Mouse (Mus musculus) hindbrain, embryonic 11.5 days (tissue): ENCODE measurements around the gene Ints1. TPM values are rescaled to one million over a fixed set of nuclear protein-coding genes. Genes with fewer than 3 reads are reported as not detected.

Experiments
- ATAC-seq: fragments of 200-750 bp; cut with Nextera tagmentation; 2 replicates; pipeline ENCODE4 v1.8.0; 2017; ENCODE audit warnings: mild to moderate bottlenecking, moderate TSS enrichment, moderate library complexity; ENCODE audit not compliant: low FRiP score
- DNase-seq: peaks from one replicate; pipeline ENCODE4 v3.0.0-alpha.2; 2015; ENCODE audit warnings: low spot score
- H3K27ac ChIP-seq: fragments of 300-500 bp; sonication (generic); 2 replicates; pipeline ENCODE4 v1.5.1; 2014; ENCODE audit warnings: mild to moderate bottlenecking, low read depth, low read length
- H3K27me3 ChIP-seq: fragments of 300-500 bp; sonication (generic); 2 replicates; pipeline ENCODE4 v1.6.1; 2014; ENCODE audit warnings: mild to moderate bottlenecking, low read length, moderate library complexity, mixed read lengths; ENCODE audit not compliant: control insufficient read depth, insufficient read depth
- H3K36me3 ChIP-seq: fragments of 300-500 bp; sonication (generic); 2 replicates; pipeline ENCODE4 v1.6.1; 2014; ENCODE audit warnings: mild to moderate bottlenecking, low read length, moderate library complexity, mixed read lengths; ENCODE audit not compliant: control insufficient read depth, insufficient read depth
- H3K4me1 ChIP-seq: fragments of 300-500 bp; sonication (generic); replicated peaks from 2 replicates; pipeline ENCODE4 v1.6.1; 2014; ENCODE audit warnings: low read length, mixed read lengths; ENCODE audit not compliant: control insufficient read depth, insufficient read depth
- H3K4me2 ChIP-seq: fragments of 300-500 bp; sonication (generic); replicated peaks from 2 replicates; pipeline ENCODE4 v1.6.1; 2014; ENCODE audit warnings: mild to moderate bottlenecking, low read depth, low read length
- H3K4me3 ChIP-seq: fragments of 300-500 bp; sonication (generic); 2 replicates; pipeline ENCODE4 v1.5.1; 2014; ENCODE audit warnings: low read depth, low read length
- H3K9ac ChIP-seq: fragments of 300-500 bp; sonication (generic); 2 replicates; pipeline ENCODE4 v1.6.1; 2014; ENCODE audit warnings: low read depth, low read length
- H3K9me3 ChIP-seq: fragments of 300-500 bp; sonication (generic); 2 replicates; pipeline ENCODE4 v1.6.1; 2016; ENCODE audit warnings: low read length; ENCODE audit not compliant: control insufficient read depth
- WGBS: fragments of 180-500 bp; shearing (Covaris S2); extraction: QIAGEN DNeasy Blood & Tissue Kit; methylation state at CpG from one replicate; pipeline ENCODE4 v1.1.7; 2014; 5-methylcytosine and 5-hydroxymethylcytosine counted together
- polyA plus RNA-seq: library from polyadenylated mRNA; unstranded; fragments of >200 nt; fragmentation: Nextera tagmentation; extraction: Ambion mirVana; gene quantifications from 2 replicates; pipeline ENCODE4 v1.2.1, GENCODE M21; 2014

Ints1 gene
- polyA plus RNA-seq, 1 experiment from 2014 or later, result 26.3 TPM

GRCm38 (mm10) chr5:139797473-139798167 is 22.1 kb upstream of the Ints1 start:
- Histone ChIP-seq H3K4me1 (peaks cover 15% of the 10 kb centered on the region), H3K9me3 (no peaks in the 10 kb centered on the region), H3K36me3 (0 out of 2 replicates have a peak, but pooled peaks cover 3% of the 10 kb centered on the region), H3K27me3 (no peaks in the 10 kb centered on the region), H3K4me3 (0 out of 2 replicates have a peak overlapping the region, but pooled peaks have one; percentile 12), H3K9ac (peak overlapping the region; percentile 37; the same call in 1 of the 2 replicates), H3K27ac (peak overlapping the region; percentile 85), H3K4me2 (peak overlapping the region; percentile 37)
- DNase-seq (peak; percentile 97), ATAC-seq (peak; percentile 92)
- WGBS, result 18% methylated on average over 11 of the region's 11 CpGs

- 15% methylated on average over 13 of the region's 13 CpGs for WGBS
- Histone ChIP-seq H3K4me3 (no peak overlapping the region), H3K9ac (peak overlapping the region; percentile 12; the same call in 1 of the 2 replicates), H3K9me3 (no peaks in the 10 kb centered on the region), H3K27ac (peak overlapping the region; percentile 60), H3K4me1 (peaks cover 18% of the 10 kb centered on the region), H3K27me3 (peaks cover 3% of the 10 kb centered on the region; the same call in 1 of the 2 replicates), H3K36me3 (0 out of 2 replicates have a peak, but pooled peaks cover 3% of the 10 kb centered on the region), H3K4me2 (peak overlapping the region; percentile 20; the same call in 1 of the 2 replicates)
- DNase-seq, result peak; percentile 40
- peak; percentile 20; the same call in 1 of the 2 replicates for ATAC-seq
Measured at GRCm38 (mm10) chr5:139796900-139797299, 21.4 kb upstream of the Ints1 start.

DNA sequence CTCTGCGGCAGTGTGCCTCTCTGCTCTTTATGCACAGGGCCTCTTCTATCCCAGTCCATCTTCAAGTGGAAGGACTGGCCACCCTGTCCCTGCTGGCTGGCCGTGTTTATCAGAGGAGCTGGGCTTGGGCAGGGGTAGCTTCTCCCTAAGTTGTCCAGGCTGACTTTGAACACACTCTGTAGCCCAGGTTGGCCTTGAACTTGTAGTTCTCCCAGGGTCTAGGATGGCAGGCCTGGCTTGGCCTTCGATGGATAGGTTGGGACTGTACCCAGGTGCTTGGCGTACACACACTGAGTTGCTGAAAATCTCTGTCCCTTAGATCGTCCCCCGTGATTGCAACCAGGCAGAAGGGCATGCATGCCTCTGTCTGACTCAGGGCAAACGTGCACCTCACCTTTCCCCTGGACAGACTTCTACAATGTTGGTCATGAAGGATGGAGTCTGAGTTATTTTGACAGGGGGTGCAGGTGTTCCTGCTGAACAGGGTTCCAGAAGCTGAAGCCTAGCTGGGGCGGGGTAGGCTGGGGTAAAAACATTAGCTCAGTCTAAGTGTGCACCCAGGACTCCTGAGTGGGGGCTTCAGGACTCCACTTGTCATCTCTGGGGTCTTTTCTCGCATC is 20.6 kb upstream of the Ints1 start:
- H3K9me3 ChIP-seq, result no peaks in the 10 kb centered on the region
- H3K27me3 ChIP-seq, result peaks cover 3% of the 10 kb centered on the region; the same call in 1 of the 2 replicates
- peaks cover 18% of the 10 kb centered on the region for H3K4me1 ChIP-seq
- 82% methylated on average over 9 of the region's 9 CpGs for WGBS
- H3K9ac ChIP-seq, result no peak overlapping the region
- no peak overlapping the region for H3K27ac ChIP-seq
- H3K36me3 ChIP-seq, result 0 out of 2 replicates have a peak, but pooled peaks cover 3% of the 10 kb centered on the region
- ATAC-seq, result no peak
- DNase-seq, result no peak
- H3K4me2 ChIP-seq, result no peak overlapping the region
- no peak overlapping the region for H3K4me3 ChIP-seq

GRCm38 (mm10) chr5:139794938-139795337 is 19.5 kb upstream of the Ints1 start:
- Histone ChIP-seq H3K9me3 (no peaks in the 10 kb centered on the region), H3K4me2 (no peak overlapping the region), H3K27ac (no peak overlapping the region), H3K4me1 (peaks cover 18% of the 10 kb centered on the region), H3K4me3 (no peak overlapping the region), H3K27me3 (peaks cover 3% of the 10 kb centered on the region; the same call in 1 of the 2 replicates), H3K36me3 (no peaks in the 10 kb centered on the region), H3K9ac (no peak overlapping the region)
- DNase-seq (no peak), ATAC-seq (no peak)
- 67% methylated on average over 10 of the region's 10 CpGs for WGBS

DNA sequence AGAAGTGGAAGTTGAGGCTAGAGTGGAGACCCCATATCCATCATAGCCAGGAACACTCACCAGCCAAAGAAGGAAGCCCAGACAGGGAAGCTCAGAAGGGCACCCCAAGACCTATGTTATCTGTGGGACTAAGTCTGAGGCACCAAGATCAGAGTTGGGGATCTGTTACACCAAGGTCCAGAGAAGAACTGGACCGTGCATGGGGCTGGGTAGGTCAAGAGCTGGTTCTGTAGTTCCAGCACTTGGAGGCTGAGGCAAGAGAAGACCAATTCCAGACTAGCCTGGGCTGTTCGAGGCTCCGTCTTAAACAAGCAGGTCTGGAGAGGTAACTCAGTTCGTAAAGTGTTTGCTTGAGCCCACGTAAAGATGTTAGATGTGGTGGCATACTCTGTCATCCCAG is 18.7 kb upstream of the Ints1 start:
- Histone ChIP-seq H3K27me3 (peaks cover 3% of the 10 kb centered on the region; the same call in 1 of the 2 replicates), H3K9me3 (no peaks in the 10 kb centered on the region), H3K4me3 (no peak overlapping the region), H3K4me2 (no peak overlapping the region), H3K36me3 (no peaks in the 10 kb centered on the region), H3K9ac (no peak overlapping the region), H3K27ac (no peak overlapping the region), H3K4me1 (peaks cover 18% of the 10 kb centered on the region)
- ATAC-seq (no peak), DNase-seq (no peak)
- WGBS, result 91% methylated on average over 5 of the region's 5 CpGs

DNA sequence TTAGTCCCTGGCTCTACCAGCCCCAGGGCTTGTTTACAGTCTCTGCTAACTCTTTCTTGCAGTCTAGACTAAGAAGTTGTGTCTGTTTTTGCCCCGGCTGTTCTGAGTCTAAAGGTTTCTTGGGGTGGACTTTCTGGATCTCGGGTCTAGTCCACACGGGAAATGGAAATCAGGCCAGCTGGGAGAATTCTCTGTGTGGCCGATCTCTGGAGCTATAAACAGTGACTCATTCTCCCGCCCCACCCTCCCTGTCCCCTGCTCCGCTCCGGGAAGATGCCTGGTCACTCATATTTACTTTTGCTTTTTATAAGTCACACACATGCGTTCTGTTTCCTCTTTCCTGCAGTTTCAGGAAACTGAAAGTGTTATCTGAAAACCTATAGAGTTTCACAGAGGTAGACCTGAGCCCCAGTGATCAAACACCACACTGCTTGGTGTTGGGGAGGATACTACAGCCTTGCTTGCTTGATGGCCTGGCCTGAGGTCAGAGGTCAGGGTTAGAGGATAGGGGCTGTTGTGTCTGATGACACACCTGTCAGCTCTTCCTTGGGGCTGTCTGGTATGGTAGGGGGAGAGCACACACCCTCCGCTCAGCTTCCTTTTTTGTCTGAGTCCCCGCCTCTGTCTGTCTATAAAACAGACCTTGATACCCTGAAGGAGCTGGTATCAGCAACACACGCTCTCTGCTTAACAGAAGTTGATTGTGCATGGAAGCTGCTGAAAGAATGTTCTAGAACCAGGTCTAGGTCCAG is 18.0 kb upstream of the Ints1 start:
- 73% methylated on average over 11 of the region's 11 CpGs for WGBS
- Histone ChIP-seq H3K9ac (no peak overlapping the region), H3K27ac (no peak overlapping the region), H3K27me3 (peaks cover 3% of the 10 kb centered on the region; the same call in 1 of the 2 replicates), H3K4me2 (no peak overlapping the region), H3K36me3 (no peaks in the 10 kb centered on the region), H3K9me3 (no peaks in the 10 kb centered on the region), H3K4me1 (peaks cover 18% of the 10 kb centered on the region), H3K4me3 (no peak overlapping the region)
- DNase-seq (no peak), ATAC-seq (no peak)

GRCm38 (mm10) chr5:139792966-139793337 is 17.5 kb upstream of the Ints1 start:
- Histone ChIP-seq H3K4me2 (no peak overlapping the region), H3K27me3 (peaks cover 3% of the 10 kb centered on the region; the same call in 1 of the 2 replicates), H3K36me3 (no peaks in the 10 kb centered on the region), H3K4me3 (no peak overlapping the region), H3K9ac (no peak overlapping the region), H3K9me3 (no peaks in the 10 kb centered on the region), H3K27ac (no peak overlapping the region), H3K4me1 (peaks cover 15% of the 10 kb centered on the region)
- no peak for DNase-seq
- ATAC-seq, result no peak
- WGBS, result 63% methylated on average over 3 of the region's 3 CpGs

GRCm38 (mm10) chr5:139792159-139792775 is 16.8 kb upstream of the Ints1 start:
- Histone ChIP-seq H3K27ac (no peak overlapping the region), H3K27me3 (peaks cover 3% of the 10 kb centered on the region; the same call in 1 of the 2 replicates), H3K9me3 (no peaks in the 10 kb centered on the region), H3K36me3 (no peaks in the 10 kb centered on the region), H3K4me3 (peak overlapping the region; percentile 87), H3K4me2 (peak overlapping the region; percentile 100), H3K9ac (peak overlapping the region; percentile 66; the same call in 1 of the 2 replicates), H3K4me1 (peaks cover 10% of the 10 kb centered on the region)
- no peak for ATAC-seq
- peak; percentile 14 for DNase-seq
- 26% methylated on average over 11 of the region's 11 CpGs for WGBS
